Mouse (Mus musculus) gastrocnemius, postnatal 36 days (tissue): Measurements from ENCODE around the gene Klhl3. TPM values are rescaled to one million over a fixed set of nuclear protein-coding genes. Genes with fewer than 3 reads are reported as not detected.

Experiments used
- DNase-seq, 2 experiments: peaks; one replicate each; pipeline ENCODE4 v3.0.0; 2022
- intact Hi-C: fragments of 180-260 bp; cut with DNase I; formaldehyde crosslinking; loops from one replicate; pipeline ENCODE4 v1.15.1; 2025
- total RNA-seq, 2 experiments: library from RNA; stranded (reverse); gene quantifications; 2 replicates each; pipeline ENCODE4 v1.2.3; 2021

Gene Klhl3
- total RNA-seq, 2 experiments from 2014 or later, result 0.49 to 0.54 TPM

DNA sequence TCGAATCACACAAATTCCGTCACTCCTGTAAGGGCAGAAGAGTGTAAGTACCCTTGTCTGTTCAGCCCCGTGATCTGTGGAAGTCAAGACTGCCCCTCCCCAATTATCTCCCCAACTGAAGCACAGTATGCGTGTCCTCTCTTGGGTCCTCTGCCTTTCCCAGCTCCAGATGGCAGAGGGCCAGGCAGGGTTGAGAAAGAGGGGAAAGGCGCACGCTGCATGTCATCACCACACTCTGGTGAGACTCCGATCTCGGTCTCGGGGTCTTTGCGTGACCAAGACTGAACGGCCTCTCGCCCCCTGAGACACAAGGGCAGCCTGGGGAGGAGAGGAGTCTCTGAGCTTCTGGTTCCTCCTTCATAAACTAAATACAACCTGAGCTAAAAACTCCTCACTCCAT lies 42.9 kb downstream of the Klhl3 start:
- no peak for DNase-seq
- intact Hi-C loops, result no loop called here

DNA sequence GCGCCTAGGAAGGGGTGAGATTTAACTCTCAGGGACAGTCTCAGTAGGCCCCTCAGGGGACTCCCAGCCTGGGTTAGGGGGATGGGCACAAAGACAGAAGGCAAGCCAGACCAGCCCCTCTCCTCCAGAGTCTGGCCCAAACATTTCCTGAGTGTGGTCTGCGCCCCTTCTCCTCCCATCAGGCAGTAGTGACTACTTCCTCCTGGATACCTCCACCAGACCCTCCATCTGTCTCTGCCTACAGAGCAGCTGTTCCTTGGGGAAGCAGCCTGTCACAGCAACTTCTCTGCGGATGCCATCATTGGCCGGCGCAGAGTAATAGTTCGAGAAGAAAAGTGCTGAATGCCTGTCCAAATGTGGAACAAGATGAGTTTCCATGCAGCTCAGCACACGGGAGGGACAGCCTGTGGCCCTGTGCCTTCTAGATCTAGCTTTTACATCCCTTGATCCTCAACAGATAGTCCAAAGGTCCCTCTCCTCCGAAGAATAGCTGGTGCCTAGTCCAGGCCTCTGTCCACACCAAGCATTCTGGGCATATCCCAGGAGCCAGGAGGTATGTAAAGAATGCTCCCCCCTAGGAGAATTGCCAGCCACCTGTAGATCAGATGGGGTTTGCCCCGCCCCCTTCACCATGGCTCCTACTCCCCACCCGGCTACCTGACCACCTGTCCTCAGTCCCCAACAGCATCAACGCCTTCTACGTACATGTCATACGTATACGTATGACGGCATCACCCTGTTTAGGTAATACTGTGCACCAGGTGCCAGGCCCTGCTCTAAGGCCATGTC lies 44.8 kb downstream of the Klhl3 start:
- DNase-seq, result no peak
- intact Hi-C loops, result no loop called here

DNA sequence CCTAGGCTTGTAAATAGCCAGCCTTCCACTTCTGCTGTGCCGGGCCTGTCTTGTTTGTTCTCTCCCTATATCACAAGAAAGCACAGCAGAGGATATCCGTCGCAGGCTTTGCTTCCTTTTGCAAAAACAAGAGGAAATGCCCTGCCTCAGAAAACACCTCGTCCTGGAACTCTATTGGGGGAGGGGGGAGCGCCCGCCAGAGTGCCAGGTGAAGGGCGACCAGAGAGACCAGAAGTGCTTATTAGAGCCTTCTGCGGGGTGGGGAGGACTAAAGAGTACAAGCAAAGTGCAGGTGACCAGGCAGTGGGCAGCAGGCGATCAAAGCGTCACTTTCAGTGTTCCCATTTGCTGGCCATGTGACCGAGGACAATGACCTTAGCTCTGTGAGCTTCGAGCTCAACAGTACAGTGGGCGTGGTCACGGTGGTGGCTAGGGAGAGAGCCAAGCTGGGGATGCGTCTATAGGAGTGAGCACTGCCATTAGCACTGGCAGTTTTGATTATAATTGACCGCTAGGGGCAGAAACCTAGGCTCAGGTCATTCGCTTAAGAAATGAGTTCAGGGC lies 45.8 kb downstream of the Klhl3 start:
- DNase-seq, result peak; percentile 37 to 56
- intact Hi-C loops, result no loop called here

DNA sequence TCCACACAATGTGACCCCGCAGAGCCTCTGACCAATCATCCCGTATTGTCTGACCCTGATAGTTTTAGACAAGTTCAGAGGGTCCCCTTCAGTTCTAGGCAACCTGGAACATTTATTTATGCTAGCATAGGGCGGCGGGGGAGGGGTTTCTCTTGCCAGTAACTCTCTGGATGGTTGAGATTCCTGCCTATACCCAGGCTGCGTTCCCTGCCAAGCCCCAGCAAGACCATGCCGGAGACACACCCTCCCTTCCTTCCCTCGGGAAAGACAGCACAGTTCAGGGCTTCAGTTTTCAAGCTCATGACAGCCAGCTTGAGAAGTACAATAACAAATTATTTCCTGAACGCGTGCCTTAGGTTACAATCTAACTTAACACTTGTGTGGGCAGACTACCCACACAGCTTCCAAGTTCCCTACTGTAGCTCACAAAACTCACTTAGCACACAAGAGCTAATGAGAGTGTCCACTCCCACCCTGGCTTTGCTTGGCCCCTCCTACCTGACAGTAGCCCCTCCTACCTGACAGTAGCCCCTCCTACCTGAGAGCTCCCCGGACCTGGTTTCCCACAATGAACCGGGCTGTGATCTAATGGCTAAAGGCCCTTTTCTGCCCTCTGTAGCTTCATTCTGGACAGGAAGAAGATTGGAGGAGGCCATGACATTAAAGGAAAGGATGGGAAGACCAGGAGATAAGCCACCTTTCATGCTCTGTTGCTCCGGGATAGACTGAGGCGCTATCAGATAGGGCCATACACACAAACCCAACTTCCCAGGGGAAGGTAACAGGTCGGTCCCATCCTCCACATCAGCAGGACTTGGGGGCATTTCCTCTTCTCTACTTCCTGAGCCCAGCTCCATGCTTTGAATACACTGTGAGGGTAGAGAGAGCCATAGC lies 46.6 kb downstream of the Klhl3 start:
- no peak for DNase-seq
- intact Hi-C loops, result no loop called here

DNA sequence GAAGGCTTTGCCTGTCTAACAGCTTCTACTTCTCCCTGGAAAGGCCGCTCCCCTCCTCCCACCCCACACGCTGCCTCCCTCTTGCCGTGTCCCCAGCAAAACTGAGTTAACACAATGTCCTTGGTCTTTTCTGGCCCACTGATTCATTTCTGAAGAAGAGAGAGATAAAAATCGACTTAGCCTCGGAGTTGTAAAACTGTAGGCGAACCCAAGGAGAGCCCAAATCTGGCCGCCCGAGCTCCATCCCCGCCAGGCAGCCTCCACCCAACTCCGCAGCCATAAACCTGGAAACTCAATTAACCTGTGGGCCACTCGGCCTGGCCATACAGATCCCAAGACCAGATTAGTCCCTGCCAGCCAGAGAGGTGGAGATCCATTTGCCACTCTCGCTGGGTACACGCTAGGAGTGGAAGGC lies 47.3 kb downstream of the Klhl3 start:
- no peak for DNase-seq
- intact Hi-C loops, result no loop called here

DNA sequence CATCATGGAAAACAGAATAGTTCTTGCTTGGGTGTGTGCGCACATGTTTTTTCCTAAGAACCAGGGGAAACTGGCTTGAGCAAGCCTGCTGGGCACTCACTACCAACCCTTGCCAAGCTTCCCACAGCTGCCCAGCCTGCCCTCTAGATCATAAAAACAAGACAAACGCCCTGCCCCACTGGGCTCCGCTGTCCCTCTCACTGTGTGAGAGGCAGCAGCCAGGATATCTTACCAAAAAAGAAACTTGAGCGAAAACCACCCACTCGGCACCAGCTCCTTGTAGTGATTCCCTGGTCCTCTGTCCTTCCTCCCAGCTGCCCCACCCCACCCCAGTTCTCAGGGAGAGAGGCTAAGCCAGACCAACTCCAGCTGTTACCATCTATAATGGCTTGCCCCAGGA lies 48.1 kb downstream of the Klhl3 start:
- peak in 1 of 2 experiments; percentile 19 for DNase-seq
- intact Hi-C loops, result no loop called here

DNA sequence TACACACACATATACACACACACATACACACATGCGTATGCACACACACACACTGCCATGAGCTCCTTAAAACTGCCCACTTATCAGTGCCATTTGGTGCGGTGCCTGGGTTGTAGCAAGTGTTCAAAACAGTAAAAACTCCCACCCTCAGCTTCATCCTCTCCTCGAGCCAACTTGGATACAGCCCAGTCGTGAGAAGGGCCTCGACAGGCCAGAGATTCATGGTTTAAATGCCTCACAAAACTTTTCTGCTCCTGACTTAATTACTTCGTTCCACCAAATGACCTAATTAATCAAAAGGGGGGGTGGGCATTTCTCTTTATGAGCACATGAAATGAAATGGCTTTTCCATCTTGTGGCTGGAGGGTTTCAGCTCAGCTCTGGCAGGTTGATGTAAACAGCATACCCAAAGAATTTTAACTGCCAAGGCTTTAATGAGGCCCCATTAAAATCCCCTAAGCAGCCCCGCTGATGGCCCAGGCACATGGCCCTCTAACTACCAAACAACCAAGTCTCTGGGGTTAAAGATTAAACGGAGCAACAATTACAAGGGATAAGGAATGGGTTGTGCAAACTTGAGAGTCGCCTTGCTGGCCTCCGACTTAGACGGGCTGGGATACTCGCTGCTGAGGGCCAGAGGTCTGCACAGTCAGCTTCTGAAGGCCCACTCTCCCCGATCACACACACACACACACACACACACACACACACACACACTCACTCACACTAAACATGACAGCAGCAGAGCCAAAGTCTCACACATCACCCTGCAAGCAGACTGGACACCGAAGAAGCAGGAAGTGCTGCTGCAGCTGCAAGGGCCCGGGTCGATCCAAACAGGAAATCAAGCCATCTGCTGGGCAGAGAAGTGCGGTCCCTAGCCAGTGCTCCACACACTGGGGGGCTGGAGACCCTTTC lies 55.2 kb downstream of the Klhl3 start:
- intact Hi-C loops, result no loop called here

DNA sequence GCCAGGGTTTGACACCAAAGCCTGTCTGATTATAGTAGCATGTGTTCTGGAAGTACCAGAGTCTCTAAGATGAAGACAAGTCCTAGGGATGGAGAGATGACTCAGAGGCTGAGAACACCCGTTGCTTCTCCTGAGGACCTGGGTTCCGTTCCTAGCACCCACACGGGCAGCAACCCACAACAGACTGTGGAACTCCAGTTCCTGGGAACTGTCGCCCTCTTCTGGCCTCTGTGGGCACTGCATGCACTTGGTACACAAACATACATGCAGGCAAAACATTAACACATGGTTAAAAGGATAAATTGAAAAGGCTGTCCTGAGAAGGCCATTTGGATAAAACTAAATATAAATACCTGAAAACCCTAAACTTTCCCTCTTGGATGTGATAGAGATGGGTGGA lies 56.8 kb downstream of the Klhl3 start:
- no peak for DNase-seq
- intact Hi-C loops, result no loop called here

More for the DNA sequence above, 55.2 kb downstream of the Klhl3 start:
- DNase-seq, result no peak

DNA sequence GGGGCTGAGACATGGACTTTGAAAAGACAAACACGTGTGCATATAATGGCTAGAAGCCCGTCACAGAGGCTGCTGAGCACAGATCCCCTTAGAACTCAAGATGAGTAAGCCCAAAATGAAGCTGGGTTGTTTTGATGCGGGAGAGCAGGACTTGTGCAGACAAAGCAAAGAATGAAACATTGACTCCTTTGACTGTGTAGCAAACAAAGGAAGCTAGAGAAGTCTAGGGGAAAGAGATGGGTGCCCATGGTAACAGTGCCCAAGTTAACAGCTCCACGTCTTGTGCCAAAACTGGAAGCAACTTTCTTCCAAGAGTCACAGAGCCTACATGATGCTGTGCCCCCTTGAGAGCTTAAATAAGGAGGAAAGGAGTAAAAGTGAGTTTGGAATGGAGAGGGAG lies 59.8 kb downstream of the Klhl3 start:
- no peak for DNase-seq
- intact Hi-C loops, result no loop called here

DNA sequence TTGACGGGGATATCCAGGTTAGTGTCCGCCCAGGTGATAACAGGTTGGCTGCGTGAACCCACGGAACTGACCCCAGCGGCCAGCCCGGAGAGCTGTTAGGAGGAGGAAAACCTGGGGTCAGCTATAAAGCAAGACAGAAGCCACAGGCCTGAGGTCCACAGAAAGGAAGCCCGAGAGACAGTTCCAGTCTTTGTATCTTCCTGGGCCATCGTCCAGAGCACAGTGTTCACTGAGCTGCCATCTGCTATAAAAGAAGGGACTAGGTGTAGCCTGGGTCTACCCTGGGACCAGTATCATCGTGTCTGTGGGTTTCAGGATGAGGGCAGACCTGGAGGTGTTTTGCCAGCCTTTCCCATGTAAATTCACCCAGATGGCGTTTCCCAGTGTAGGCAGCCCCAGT lies 61.7 kb downstream of the Klhl3 start:
- no peak for DNase-seq
- intact Hi-C loops, result no loop called here

DNA sequence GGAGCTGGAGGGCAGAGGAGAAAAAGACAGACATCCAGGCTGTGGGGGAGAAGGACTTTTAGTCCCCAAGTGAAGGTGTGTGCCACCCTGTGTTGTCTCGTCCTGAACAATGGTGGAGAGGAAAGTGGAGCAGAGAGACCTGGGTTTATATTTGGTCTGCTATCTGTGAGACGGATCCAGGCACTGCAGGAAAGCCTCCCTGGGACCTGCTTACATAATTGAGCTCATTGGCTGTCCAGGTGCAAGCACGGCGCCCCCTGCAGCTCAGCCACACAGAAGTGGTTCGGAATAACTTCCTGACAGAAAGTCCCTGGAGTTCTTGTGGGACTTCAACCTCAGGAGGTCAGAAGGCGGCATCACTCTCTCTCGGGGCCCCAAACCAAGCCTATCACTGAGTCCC lies 62.1 kb downstream of the Klhl3 start:
- no peak for DNase-seq
- intact Hi-C loops, result no loop called here

DNA sequence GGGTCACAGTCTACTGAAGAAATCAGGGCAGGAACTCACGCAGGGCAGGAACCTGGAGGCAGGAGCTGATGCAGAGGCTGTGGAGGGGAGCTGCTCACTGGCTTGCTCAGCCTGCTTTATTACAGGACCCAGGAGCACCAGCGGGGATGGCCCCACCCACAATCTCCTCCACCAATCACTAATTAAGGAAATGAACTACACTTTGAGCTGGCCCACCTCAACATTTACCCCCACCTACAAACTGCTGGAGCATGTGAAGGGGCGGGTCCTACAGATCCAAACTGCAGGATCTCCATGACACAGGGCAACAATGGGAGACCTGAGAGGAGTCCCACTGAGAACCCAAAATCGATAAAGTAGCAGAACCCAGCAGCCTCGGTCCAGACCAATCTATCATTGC lies 64.3 kb downstream of the Klhl3 start:
- no peak for DNase-seq
- intact Hi-C loops, result no loop called here

DNA sequence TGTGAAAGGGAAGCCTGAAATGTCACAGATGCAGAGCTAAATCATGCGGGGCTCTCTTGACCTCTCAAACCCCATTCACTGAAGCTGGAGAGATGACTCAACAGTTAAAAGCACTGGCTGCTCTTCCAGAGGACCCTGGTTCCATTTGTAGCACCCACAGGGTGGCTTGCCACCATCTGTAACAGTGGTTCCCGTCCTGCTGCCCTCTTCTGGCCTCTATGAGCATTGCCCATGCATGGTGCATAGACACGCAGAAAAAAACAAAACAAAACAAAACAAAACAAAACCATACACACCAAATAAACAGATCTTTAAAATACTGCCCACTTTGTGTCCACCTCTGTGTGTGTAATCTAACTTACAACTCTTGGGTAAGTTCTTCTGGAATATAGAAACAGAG lies 65.3 kb downstream of the Klhl3 start:
- intact Hi-C loops, result no loop called here
- no peak for DNase-seq

DNA sequence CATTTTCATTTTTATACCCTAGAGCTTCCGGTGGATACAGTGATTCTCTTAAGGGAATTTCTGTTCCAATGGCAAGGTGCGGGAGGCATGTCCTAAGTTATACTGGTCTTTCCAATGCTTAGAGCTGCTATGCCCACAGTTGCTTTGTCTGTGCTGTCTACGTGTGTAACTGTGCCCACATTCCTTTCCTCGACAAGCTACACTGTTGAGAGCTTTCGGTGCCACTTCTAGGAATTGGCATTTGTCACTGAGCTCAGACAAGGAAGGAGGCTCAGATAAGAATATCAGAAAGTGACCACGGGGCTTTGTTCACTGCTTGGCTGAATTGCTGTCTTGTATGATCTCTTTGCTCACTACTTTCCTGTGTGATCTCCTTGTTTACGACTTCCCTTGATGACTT lies 67.2 kb downstream of the Klhl3 start:
- DNase-seq, result no peak
- intact Hi-C loops, result no loop called here

DNA sequence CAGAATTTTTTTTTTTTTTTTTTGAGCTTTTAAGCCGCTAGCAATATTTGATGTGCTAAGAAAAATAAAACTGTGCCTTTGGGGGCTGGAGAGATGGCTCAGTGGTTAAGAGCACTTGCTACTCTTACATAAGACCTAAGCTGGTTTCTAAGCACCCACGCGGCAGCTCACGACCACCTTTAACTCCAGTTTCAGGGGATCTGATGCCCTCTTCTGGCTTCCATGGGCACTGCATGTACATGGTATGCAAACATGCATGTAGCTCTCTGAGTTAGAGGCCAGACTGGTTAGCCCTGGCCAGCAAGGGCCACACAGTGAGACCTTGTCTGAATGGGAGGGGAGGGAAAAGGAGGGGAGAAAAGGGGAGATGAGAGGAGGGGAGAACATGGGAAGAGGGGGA lies 68.1 kb downstream of the Klhl3 start:
- intact Hi-C loops, result no loop called here
- DNase-seq, result no peak

DNA sequence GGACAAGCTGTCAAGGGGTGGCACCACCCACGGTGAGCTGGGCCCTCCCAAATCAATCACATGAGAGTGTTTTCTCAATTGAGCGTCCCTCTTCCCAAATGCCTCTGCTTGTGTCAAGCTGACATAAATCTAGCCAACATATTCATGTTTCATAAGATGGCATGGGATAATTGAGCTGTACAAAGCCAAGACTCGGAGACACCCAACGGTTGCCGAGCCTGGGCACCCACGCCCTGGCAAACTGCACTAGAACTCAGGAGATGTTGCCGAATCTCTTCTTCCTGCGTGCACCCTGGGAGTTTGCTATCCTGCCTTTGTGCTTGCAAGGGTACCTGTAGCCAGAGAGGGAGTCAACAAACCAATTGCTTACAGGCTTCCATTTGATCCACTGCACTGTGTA lies 70.1 kb downstream of the Klhl3 start:
- DNase-seq, result no peak
- intact Hi-C loops, result no loop called here

DNA sequence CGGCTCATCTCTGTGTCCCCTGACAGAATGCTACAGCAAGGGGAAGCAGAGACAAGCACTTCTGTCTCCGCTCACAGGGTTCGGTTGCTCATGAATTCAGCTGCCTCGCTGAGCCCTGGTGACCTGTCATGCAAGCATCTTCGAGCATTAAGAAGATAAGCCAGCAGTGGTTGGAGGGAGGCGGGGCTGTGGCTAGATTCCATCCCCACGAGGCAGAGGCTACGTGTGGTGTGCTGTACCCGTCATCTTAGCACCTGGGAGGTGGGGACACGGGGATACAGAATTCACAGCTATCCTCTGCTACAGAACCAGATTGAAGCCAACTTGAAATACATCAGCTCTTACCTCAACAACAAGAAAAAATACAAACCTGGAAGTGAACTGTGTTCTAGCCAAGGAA lies 73.3 kb downstream of the Klhl3 start:
- DNase-seq, result no peak
- intact Hi-C loops, result no loop called here

DNA sequence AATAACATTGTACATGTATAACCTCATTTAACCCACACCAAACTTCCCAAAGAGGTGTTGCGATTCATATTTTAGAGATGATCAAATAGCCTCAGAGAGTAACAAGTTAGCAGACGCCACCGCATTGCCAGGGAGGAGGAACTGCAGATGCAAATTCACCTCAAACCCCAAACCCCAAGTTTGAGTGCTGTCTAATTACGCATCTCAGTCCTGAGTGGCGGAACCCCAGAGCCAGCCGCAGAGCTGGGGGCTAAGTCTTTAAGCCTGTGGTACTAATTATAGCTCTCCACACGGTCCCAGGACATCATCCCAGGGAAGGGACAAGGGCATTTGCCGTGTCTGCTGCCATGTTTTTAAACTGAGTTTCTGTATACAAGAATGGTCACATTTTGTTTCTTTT lies 75.9 kb downstream of the Klhl3 start:
- intact Hi-C loops, result no loop called here
- DNase-seq, result no peak

DNA sequence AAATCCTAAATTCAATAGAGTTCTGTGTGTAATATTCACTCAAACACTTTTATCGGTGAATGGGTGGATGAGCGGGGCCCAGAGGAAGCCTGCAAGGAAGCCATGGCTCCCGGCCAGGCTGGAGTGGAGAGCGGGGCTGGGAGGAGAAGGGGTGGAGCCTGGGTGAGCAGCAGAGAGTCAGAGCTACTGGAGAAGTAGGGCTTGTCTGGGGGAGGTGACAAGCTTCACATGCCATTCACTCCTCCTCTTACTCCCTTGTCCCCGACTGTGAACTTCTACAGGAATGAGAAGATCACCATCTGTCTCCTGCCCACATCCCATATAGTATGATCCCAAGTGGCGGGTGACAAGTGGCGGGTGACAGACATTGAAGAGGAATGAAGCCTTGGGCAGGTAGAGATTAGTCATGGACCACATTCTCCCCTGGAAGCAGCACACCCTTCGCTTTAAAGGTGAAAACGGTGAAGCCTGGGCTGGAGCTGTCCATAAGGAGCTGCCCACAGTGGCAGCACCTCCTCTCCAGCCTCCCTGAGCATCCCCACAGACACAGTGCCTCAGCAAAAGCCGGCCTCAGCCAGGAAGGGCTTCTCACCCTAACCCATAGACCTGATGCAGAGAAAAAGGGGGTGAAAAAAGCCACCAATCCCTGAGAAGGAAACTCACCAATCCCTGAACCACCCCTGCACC lies 77.8 kb downstream of the Klhl3 start:
- peak in 1 of 2 experiments; percentile 42 for DNase-seq
- intact Hi-C loops, result no loop called here

DNA sequence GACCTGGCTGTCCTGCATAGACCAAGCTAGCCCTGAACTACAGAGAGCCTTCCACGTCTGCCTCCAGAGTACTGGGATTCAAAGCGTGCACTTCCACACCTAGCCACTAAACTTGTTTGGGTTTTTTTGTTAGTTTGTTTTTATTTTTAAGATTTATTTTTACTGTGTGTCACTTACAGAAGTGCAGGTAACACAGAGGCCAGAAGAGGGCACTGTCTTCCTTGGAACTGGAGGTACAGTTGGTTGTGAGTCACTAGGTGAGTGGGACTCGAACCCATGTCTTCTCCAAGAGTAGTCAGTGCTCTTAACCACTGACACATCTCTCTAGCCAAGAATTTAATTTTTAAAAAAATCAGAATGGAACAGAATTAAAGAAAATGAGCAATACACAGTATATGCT lies 78.4 kb downstream of the Klhl3 start:
- no peak for DNase-seq
- intact Hi-C loops, result loop anchor here (5.0 kb wide), 1 partner anchor 82 kb away; no protein-coding TSS in a partner anchor
